Mouse (Mus musculus) testis, adult 2 months (tissue): ENCODE results near the gene Susd3. TPM values are rescaled to one million over a fixed set of nuclear protein-coding genes. Genes with fewer than 3 reads are reported as not detected.
A peak's percentile ranks its signal among the peaks of the same experiment; 100 is the strongest.

ENCODE experiments used
- H3K27ac ChIP-seq: fragments of 200-500 bp; 2 replicates; pipeline ENCODE4 v1.5.1; 2012; ENCODE audit warnings: low read depth, low read length; ENCODE audit not compliant: control insufficient read depth, insufficient read depth
- H3K27me3 ChIP-seq: fragments of 200-500 bp; 2 replicates; pipeline ENCODE4 v1.6.1; 2012; ENCODE audit warnings: mild to moderate bottlenecking, low read length, moderate library complexity; ENCODE audit not compliant: control insufficient read depth, insufficient read depth
- H3K36me3 ChIP-seq: fragments of 200-500 bp; 2 replicates; pipeline ENCODE4 v1.6.1; 2012; ENCODE audit warnings: mild to moderate bottlenecking, low read length; ENCODE audit not compliant: control insufficient read depth, insufficient read depth
- H3K4me1 ChIP-seq: fragments of 200-500 bp; 2 replicates; pipeline ENCODE4 v1.6.1; 2012; ENCODE audit warnings: low read length; ENCODE audit not compliant: control insufficient read depth, insufficient read depth
- H3K4me3 ChIP-seq: fragments of 200-500 bp; 2 replicates; pipeline ENCODE4 v1.5.1; 2012; ENCODE audit warnings: low read depth, mild to moderate bottlenecking, low read length, moderate library complexity, mixed read lengths; ENCODE audit not compliant: control insufficient read depth
- CTCF ChIP-seq: fragments of 200-500 bp; IDR thresholded peaks from 2 replicates; pipeline ENCODE4 v1.5.1; 2012; ENCODE audit warnings: low read depth, mild to moderate bottlenecking, inconsistent platforms, low read length, moderate library complexity; ENCODE audit not compliant: control insufficient read depth, insufficient read depth, insufficient replicate concordance
- POLR2A ChIP-seq: fragments of 200-500 bp; IDR thresholded peaks from 2 replicates; pipeline ENCODE4 v1.6.1; 2012; ENCODE audit warnings: low read depth, mild to moderate bottlenecking, inconsistent platforms, low read length, moderate library complexity; ENCODE audit not compliant: control insufficient read depth
- polyA plus RNA-seq: library from polyadenylated mRNA; depleted of rRNA; stranded (reverse); fragments of >200 nt; gene quantifications from 2 replicates; pipeline ENCODE4 v1.2.3, GENCODE M21; 2012

The Susd3 gene
- polyA plus RNA-seq, 1 experiment = 51.3 TPM

DNA sequence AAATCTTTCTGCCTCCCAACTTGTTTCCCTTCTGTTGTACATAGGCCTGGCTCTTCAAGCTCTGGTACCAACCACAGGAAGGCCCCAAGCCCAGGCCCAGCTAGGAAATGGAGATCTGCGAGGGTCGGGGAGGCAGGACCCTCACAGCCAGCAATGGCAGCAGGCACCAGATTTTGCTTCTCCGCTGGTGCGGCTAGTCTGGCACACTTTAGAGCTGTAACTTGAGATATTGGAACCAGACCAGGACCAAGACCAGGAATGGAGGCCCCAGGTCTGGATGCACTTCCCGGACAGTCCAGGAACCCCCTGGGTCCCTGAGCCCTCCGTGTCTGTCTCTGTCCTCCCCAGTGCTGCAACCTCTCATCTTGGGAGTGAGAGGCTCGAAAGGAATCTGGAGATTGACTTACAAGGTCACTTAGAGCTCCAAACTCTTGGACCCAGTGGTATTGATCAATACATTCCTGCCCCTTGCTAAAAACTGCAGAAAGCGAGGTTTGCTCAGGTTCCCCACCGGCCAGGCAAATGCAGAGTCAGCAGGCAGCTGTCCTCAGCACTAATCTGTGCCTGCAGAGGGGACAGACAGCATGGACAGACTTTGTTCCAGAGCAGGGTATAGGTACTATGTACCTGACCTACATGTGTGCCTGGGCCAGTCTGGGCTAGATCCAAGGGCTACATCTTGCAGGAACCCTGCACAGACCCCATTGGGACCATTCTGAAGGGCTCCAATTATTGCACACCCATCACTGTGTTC lies 31.5 kb downstream of the Susd3 start:
- Histone ChIP-seq H3K36me3 (no peaks in the 10 kb centered on the region), H3K27me3 (no peaks in the 10 kb centered on the region), H3K4me1 (peaks cover 16% of the 10 kb centered on the region), H3K27ac (no peak overlapping the region), H3K4me3 (no peak overlapping the region)
- TF ChIP-seq POLR2A = no peak
- TF ChIP-seq CTCF = no peak

DNA sequence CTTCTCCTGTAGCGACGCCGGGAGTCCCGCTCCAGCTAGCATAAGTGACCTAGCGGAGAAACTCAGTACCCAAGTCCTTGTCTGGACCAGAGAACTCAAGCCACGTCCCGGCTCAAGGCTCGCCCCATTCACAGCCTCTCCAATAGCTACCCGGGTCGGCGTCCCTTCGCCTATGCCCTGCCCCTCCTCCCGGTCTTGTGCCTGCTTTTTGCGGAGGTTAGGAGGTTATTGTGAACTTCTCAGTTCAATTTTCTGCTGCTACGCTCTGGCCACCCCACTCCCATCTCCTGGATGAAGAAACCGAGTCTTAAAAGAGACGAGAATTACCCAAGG lies 32.3 kb downstream of the Susd3 start:
- Histone ChIP-seq H3K36me3 (no peaks in the 10 kb centered on the region), H3K27ac (peak overlapping the region; percentile 34), H3K27me3 (no peaks in the 10 kb centered on the region), H3K4me1 (peaks cover 16% of the 10 kb centered on the region), H3K4me3 (peak overlapping the region; percentile 94)
- TF ChIP-seq CTCF (no peak), POLR2A (no peak)

DNA sequence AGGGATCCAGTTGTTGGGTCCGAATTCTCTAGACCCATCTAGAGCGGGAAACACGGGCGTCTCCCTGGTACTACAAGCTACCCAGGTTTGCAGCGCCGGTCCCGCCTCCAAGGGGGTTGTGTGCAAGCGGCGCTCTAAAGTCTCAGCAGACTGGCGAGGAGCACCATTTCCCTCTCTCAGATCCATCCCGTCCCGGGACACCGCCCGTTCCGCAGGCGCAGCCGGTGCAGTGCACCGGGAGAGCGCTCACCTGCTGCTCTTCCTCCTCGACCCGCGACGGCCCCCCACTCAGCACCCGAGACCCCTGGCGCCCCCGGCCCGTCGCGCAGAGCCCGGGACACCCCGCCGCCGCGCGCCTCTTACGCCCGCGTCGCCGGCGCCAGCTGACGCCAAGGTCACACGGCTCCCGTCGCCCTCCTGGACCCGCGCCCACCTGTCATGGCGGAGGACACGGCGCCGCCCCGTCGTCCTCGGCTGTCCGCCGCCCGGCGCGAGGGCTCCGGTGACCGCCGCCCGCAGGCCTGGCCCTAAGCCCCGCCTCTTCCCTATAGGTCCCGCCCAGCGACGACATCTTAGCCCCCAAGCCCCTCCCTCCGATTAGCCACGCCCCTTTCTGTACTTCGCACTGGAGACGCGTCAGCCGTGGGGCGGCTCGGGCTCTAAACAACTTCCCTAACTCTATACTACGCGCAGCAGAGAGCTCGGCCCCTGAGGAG lies 32.8 kb downstream of the Susd3 start, which contains the start of gene Card19:
Gene Card19 (minus strand): TSS at position 534 of the 716 bp plus-strand sequence.
- Histone ChIP-seq H3K27ac (peak within 1 kb of the TSS; percentile 64), H3K27me3 (no peaks in the 10 kb centered on the region), H3K36me3 (no peaks in the 10 kb centered on the region), H3K4me3 (peak within 1 kb of the TSS; percentile 94), H3K4me1 (peaks cover 16% of the 10 kb centered on the region)
- TF ChIP-seq POLR2A (peak; percentile 68), CTCF (no peak)

DNA sequence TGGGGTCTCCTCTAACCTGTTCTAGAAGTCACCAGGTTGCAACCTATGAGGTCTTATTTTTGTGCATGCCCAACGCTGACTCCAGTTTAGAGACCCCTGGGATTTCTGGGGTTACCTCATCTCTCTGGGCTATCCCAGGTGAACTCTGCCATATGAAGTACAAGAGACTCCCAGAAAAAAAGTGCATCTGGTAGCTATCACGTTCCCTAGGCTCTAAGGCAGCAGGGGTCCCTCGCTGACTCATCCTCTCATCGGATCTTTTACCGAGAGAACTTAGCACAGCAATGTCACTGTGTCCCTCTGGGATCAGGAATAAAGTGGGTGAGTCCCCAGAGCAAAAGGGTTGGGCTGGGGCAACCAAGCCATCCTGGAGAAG lies 33.4 kb downstream of the Susd3 start:
- H3K36me3 ChIP-seq = no peaks in the 10 kb centered on the region
- peak overlapping the region; percentile 94 for H3K4me3 ChIP-seq
- TF ChIP-seq CTCF (no peak), POLR2A (no peak)
- H3K27me3 ChIP-seq = no peaks in the 10 kb centered on the region
- H3K27ac ChIP-seq = no peak overlapping the region
- peaks cover 16% of the 10 kb centered on the region for H3K4me1 ChIP-seq

DNA sequence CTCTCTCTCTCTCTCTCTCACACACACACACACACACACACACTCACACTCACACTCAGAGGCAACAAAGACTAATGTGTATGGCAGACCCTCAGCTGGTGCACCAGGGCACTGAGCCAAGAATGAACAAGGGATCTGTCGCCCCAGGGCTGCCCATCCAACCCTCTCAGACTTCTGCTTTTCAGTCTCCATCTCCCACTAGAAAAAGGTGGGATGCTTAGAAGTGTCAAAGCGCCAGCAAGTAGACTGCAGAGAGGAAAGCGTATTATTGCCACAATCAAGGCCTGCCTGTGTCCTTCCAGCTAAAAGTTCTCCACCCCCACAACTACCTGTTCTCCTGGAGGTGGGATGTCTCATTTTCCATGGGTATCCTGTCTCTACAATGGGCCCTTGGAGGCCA lies 34.1 kb downstream of the Susd3 start:
- Histone ChIP-seq H3K4me1 (peaks cover 16% of the 10 kb centered on the region), H3K36me3 (no peaks in the 10 kb centered on the region), H3K27ac (no peak overlapping the region; the same call in 1 of the 2 replicates), H3K4me3 (no peak overlapping the region), H3K27me3 (no peaks in the 10 kb centered on the region)
- TF ChIP-seq CTCF (no peak), POLR2A (no peak)

DNA sequence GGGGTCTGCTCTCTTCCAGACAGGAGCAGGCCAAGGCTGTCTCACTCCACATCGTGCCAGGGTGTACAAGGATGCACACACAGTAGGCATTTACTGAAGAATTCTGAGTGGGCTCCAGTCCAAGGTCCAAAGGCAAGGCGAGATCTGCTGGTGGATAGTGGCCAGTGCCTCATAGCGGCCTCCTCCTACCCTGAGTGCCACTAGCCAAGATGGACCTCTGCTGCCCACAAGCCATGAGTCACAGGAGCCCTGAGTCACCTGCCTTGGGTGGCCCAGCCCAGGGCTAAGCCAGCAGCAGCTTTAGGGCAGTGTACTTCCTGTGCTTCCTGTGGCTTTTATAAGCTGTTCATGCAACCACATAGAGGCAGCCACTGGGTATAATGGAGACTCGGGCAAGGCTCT lies 35.0 kb downstream of the Susd3 start:
- H3K36me3 ChIP-seq = no peaks in the 10 kb centered on the region
- no peak for TF ChIP-seq CTCF
- no peak for TF ChIP-seq POLR2A
- H3K27me3 ChIP-seq = no peaks in the 10 kb centered on the region
- H3K27ac ChIP-seq = no peak overlapping the region
- peaks cover 16% of the 10 kb centered on the region for H3K4me1 ChIP-seq
- H3K4me3 ChIP-seq = no peak overlapping the region

DNA sequence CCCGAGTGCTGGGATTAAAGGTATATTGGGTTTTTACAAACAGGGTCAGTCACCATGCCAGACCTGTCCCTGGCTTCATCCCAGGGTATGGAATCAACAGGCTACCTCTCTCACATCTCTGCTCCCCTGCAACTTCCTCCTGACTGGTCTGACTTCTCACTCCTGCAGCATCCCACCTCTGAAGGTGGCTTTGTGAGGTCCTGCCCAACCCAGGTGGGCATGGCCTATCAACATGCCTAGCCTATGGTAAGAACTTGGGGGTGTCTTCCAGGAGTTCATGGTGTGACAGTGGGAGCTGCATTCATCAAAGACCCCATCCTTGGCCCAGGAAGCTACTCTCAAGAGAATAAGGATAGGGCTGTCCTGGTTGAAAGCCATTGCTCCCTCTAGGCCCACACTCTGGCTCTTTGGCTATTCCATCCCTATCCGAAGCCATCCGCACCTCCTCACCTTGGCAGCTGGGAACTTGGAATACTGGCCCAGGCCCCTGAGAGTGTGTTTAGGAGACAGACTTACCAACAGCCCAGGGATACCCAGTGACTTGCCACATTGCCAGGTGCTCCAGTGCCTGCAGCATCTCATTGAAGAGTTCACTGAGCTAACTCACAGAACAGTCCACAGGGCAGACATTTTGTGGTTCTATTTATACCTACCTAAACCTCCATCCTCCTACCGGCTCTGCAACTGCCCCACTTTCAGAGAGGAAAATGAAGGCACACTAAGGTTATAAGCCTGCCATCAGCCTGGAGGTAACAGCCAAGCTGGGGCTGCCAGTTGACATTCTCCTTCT lies 35.6 kb downstream of the Susd3 start:
- peaks cover 16% of the 10 kb centered on the region for H3K4me1 ChIP-seq

More for the DNA sequence above, 35.6 kb downstream of the Susd3 start:
- no peaks in the 10 kb centered on the region for H3K27me3 ChIP-seq
- TF ChIP-seq CTCF (no peak), POLR2A (no peak)
- no peaks in the 10 kb centered on the region for H3K36me3 ChIP-seq
- H3K27ac ChIP-seq = no peak overlapping the region
- no peak overlapping the region for H3K4me3 ChIP-seq
